Comparison of ENCODE assay signal across 9 mouse cellular contexts in the genomic region with DNA sequence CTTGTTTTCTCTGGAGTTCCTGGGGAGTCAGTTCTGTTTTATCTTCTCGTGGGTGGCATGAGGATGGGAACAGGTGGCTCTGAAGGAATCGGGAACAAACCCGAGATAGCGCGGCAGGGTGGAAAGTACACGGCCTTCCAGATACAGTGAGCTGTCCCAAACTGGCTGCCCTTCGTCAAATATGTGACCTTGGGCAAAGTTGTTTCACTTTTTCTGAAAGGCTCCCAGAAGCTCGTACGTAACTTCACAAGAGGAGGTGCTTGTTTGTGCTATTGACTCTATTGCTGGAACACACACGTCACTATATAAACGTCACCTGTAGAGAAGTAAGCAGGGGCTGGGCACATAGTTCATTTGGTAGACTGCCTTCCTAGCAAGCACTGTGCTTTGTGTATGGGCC. TPM values are rescaled to one million over a fixed set of nuclear protein-coding genes. Genes with fewer than 3 reads are reported as not detected.
DNase-seq lines count a peak whose midpoint lies in the region; ATAC-seq and TF ChIP-seq lines count a peak whose summit lies in the region.
"Had no signal": no experiment of that assay in that cellular context is flagged by ENCODE, and none has a peak within 500 bp of the region (broad histone marks: within the 10 kb centered on the region; RNA-seq: fewer than 3 reads in every experiment).

No protein-coding gene starts in this region.

- peak overlapping the region; percentile 98 for H3K4me2 ChIP-seq in heart, embryonic 11.5 days

- no peaks in the 10 kb centered on the region for H3K36me3 ChIP-seq in heart, embryonic 11.5 days (ENCODE audit: control insufficient read depth, insufficient read depth, low read length)
- no peaks in the 10 kb centered on the region for H3K36me3 ChIP-seq in testis, adult 2 months (ENCODE audit: control insufficient read depth, insufficient read depth, low read length)

- DNase-seq in right cerebral cortex, adult 18-20 months: peak; percentile 17
- no peak for DNase-seq in right cerebral cortex, postnatal 4 days
- peak; percentile 52 for DNase-seq in adrenal gland, adult 2 months
- peak; percentile 37 for DNase-seq in kidney, postnatal 14 days
- no peak for DNase-seq in gastrocnemius, postnatal 36 days

- ATAC-seq in heart, embryonic 11.5 days (replicated peaks; ENCODE audit: insufficient number of reproducible peaks, low FRiP score, low TSS enrichment): no peak; the same call in 1 of the 2 replicates
- peak; percentile 35 for ATAC-seq in megakaryocyte progenitor cell, adult 5-6 weeks (replicated peaks; ENCODE audit: poor library complexity)

- WGBS in heart, embryonic 11.5 days (ENCODE audit: insufficient replicate concordance): 8% methylated on average over 11 of the region's 11 CpGs

- peaks cover 9% of the 10 kb centered on the region; the same call in 1 of the 2 replicates for H3K27me3 ChIP-seq in heart, embryonic 11.5 days (ENCODE audit: control insufficient read depth, insufficient read depth, low read length)
- no peaks in the 10 kb centered on the region for H3K27me3 ChIP-seq in testis, adult 2 months (ENCODE audit: control insufficient read depth, insufficient read depth, low read length)

- H3K4me1 ChIP-seq in heart, embryonic 11.5 days (ENCODE audit: control insufficient read depth, insufficient read depth, low read length): peaks cover 3% of the 10 kb centered on the region; the same call in 1 of the 2 replicates
- H3K4me1 ChIP-seq in testis, adult 2 months (ENCODE audit: control insufficient read depth, insufficient read depth, low read length): peaks cover 8% of the 10 kb centered on the region

- H3K27ac ChIP-seq in heart, embryonic 11.5 days (ENCODE audit: low read depth, low read length): no peak overlapping the region
- H3K27ac ChIP-seq in testis, adult 2 months (ENCODE audit: control insufficient read depth, insufficient read depth, low read depth, low read length): peak overlapping the region; percentile 81; the same call in 1 of the 2 replicates

- H3K9ac ChIP-seq in heart, embryonic 11.5 days (ENCODE audit: low read depth, low read length): peak overlapping the region; percentile 69; the same call in 1 of the 2 replicates

- intact Hi-C loops in gastrocnemius, postnatal 36 days (cut with DNase I): loop anchor here (5.0 kb wide), 1 partner anchor 112 kb away; no protein-coding TSS in a partner anchor

- H3K4me3 ChIP-seq in heart, embryonic 11.5 days (ENCODE audit: low read depth, low read length): peak overlapping the region; percentile 63
- peak overlapping the region; percentile 76 for H3K4me3 ChIP-seq in testis, adult 2 months (ENCODE audit: control insufficient read depth, low read depth, low read length)

- H3K9me3 ChIP-seq in heart, embryonic 11.5 days (replicated peaks; ENCODE audit: control insufficient read depth, low read length): no peaks in the 10 kb centered on the region

- TF ChIP-seq CTCF in testis, adult 2 months (IDR thresholded peaks at IDR 0.05; ENCODE audit: control insufficient read depth, insufficient read depth, insufficient replicate concordance, low read depth, low read length): no peak

- no peak for TF ChIP-seq POLR2A in testis, adult 2 months (IDR thresholded peaks at IDR 0.05; ENCODE audit: control insufficient read depth, low read depth, low read length)

RNA-seq across cellular contexts. Expression of gene Gm2310, which starts 49.9 kb away (rescaled TPM):
- not detected for total RNA-seq in adrenal gland, adult 2 months (2021)
- not detected in 2 replicates for polyA plus RNA-seq in adrenal gland, adult 2 months (2012; rRNA removed)
- not detected in 2 replicates for polyA plus RNA-seq in heart, embryonic 11.5 days (2014; fragmentation: Nextera tagmentation; extraction: Ambion mirVana)
- total RNA-seq in megakaryocyte progenitor cell, adult 5-6 weeks (2015): not detected in 2 replicates
- not detected in 2 replicates for total RNA-seq in megakaryocyte progenitor cell, adult 5-6 weeks (2017)
- polyA plus RNA-seq in testis, adult 2 months (2012; rRNA removed): not detected in 2 replicates
- total RNA-seq in gastrocnemius, postnatal 36 days (2021): not detected
- total RNA-seq: heart, postnatal 36 days had no signal

Comparison
In these comparisons a context has a peak if more than half of its experiments do, and no peak if none do; other contexts are left out.
1. DNase-seq: peak in right cerebral cortex, adult 18-20 months (single experiment), adrenal gland, adult 2 months (single experiment) and kidney, postnatal 14 days (single experiment); none in right cerebral cortex, postnatal 4 days (single experiment) and gastrocnemius, postnatal 36 days (0 of 2).